Mouse (Mus musculus): ENCODE measurements around the gene 4930503B20Rik. TPM values are rescaled to one million over a fixed set of nuclear protein-coding genes. Genes with fewer than 3 reads are reported as not detected.

The 4930503B20Rik gene
- polyA plus RNA-seq, 1 experiment from 2014 or later = not detected

Other genes starting within 250 kb of the 4930503B20Rik start
- gene Ssx2ip, start 246.7 kb downstream of the 4930503B20Rik start, polyA plus RNA-seq (2015; fragmentation: Nextera tagmentation; extraction: Ambion mirVana) = 13.4 and 15.1 TPM in 2 replicates
- 5.7 and 6.4 TPM in 2 replicates for gene Ctbs, start 201.5 kb downstream of the 4930503B20Rik start, polyA plus RNA-seq (2015; fragmentation: Nextera tagmentation; extraction: Ambion mirVana)
- 6.2 and 7.2 TPM in 2 replicates for gene Spata1, start 151.6 kb downstream of the 4930503B20Rik start, polyA plus RNA-seq (2015; fragmentation: Nextera tagmentation; extraction: Ambion mirVana)
- gene Gng5, start 151.5 kb downstream of the 4930503B20Rik start, polyA plus RNA-seq (2015; fragmentation: Nextera tagmentation; extraction: Ambion mirVana) = 547 and 548 TPM in 2 replicates
- gene Rpf1, start 129.9 kb downstream of the 4930503B20Rik start, polyA plus RNA-seq (2015; fragmentation: Nextera tagmentation; extraction: Ambion mirVana) = 53.3 and 54.2 TPM in 2 replicates
- gene Uox, start 80.9 kb downstream of the 4930503B20Rik start, polyA plus RNA-seq (2015; fragmentation: Nextera tagmentation; extraction: Ambion mirVana) = not detected in 2 replicates
- gene Dnase2b, start 35.7 kb downstream of the 4930503B20Rik start, polyA plus RNA-seq (2015; fragmentation: Nextera tagmentation; extraction: Ambion mirVana) = not detected in 2 replicates
- 0.61 and 0.65 TPM in 2 replicates for gene Samd13, start 34.3 kb upstream of the 4930503B20Rik start, polyA plus RNA-seq (2015; fragmentation: Nextera tagmentation; extraction: Ambion mirVana)
- 133 and 140 TPM in 2 replicates for gene Prkacb, start 161.7 kb upstream of the 4930503B20Rik start, polyA plus RNA-seq (2015; fragmentation: Nextera tagmentation; extraction: Ambion mirVana)
- gene Ttll7, start 201.1 kb upstream of the 4930503B20Rik start, polyA plus RNA-seq (2015; fragmentation: Nextera tagmentation; extraction: Ambion mirVana) = 16.5 and 20.8 TPM in 2 replicates